Mouse (Mus musculus) adrenal gland, adult 18-20 months (tissue): ENCODE measurements around the gene Aven. TPM values are rescaled to one million over a fixed set of nuclear protein-coding genes. Genes with fewer than 3 reads are reported as not detected.

Experiments
- DNase-seq, 2 experiments: peaks; one replicate each; pipeline ENCODE4 v3.0.0; 2021 to 2022; ENCODE audit warnings: low spot score in 2 of 2
- microRNA-seq, 2 experiments: library from miRNA; unstranded; fragments of <30 nt; microRNA quantifications; one replicate each; pipeline ENCODE4 v1.2.0; 2021; ENCODE audit warnings: borderline number of aligned reads in 2 of 2
- total RNA-seq, 2 experiments: library from RNA; stranded (reverse); gene quantifications; 1 replicate in 1 of 2; 2 replicates in 1 of 2; pipeline ENCODE4 v1.2.3; 2021

The Aven gene
- total RNA-seq, 2 experiments from 2014 or later = 17.9 to 19.6 TPM

DNA sequence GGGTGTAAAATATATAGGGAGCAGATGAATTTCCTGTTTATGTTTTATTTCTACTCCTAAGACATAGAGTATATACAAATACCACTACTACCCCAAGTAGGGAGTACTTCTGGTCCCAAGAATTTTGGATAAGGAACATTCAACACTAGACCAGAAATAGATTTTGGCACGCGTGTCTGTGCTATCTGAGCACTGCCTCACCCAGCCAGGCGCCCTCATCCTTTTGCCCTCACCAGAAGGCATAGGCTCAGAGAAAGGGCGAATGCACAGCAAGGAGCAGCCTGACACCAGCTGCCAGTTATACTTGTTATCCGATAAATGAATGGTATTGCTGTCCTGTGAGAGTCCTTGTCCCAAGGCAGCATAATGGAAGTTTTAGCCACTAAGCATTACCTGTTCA, 144.4 kb downstream of the Aven start:
- no peak for DNase-seq

DNA sequence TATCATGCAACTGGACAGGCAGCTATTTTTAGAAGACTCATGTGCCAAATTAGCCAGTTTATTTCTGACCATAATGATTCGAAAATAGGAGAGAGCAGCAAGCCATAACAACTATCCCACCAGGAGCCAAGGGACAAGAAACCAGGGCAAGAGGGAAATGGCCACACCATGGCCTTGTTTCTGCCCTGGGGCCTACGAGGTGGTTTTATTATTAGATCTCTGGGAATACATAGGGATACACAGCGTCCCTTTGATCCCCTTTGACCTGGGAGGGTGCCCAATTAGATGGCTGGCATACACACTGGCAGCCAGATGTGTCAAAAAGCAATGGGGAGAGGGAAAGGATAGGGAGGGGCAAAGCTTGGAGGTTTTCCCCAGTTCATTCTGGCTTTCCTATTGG, 161.1 kb downstream of the Aven start:
- DNase-seq = no peak

- no peak for DNase-seq
Measured at GRCm38 (mm10) chr2:112656131-112656530, 163.4 kb downstream of the Aven start.

- no peak for DNase-seq
Measured at GRCm38 (mm10) chr2:112669461-112669860, 176.7 kb downstream of the Aven start.

- no peak for DNase-seq
Measured at GRCm38 (mm10) chr2:112676175-112676574, 183.4 kb downstream of the Aven start.

DNA sequence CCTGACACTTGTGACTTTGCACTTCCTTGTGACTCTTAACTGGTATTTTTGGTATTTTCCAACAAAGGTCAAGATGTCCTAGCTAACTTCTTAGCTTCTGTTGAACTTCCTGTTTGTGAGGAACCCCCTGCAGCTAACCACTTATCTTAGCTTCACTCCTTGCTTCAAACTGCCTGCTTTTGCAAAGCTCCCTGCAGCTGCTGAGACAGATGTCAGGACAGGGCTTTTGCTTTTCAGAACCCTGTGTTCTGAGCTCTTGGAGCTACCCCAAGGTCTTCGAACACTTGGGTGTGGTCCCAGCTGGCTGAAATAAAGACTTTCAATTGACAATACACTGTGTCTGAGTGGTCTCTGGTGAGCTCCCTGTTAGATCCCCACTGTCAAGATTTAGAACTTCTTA, 184.0 kb downstream of the Aven start:
- DNase-seq = no peak

GRCm38 (mm10) chr2:112677246-112677645, 184.5 kb downstream of the Aven start:
- DNase-seq = no peak

DNA sequence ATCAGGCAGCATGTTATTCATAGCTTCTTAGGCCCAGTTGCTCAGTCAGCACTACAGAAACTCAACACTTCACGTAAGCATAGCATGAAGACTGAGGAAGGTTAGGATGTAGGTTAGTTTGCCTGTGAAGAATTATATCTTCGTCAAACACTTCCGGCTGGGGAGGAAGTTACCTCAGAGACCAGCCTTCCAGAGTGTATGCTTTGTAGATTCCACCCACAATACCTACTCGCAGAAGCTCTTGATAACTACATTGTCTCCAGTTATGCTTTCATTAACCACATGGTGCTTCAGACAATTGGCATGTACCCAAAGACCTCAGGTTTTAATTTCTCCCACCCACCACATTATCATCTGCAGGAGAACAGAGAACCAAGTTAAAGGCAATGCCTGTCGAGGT, 189.1 kb downstream of the Aven start:
- DNase-seq = no peak

Small RNA genes within 50 kb of the gene (microRNA-seq; reads per million reads assigned to microRNA genes)
- gene Gm44374 = 0 reads per million in 2 experiments

Other genes with a start within 250 kb of the Aven start
- not detected for gene Nutm1, start 233.7 kb upstream of the Aven start, total RNA-seq
- gene Nop10, start 231.0 kb upstream of the Aven start, total RNA-seq = 100 to 1,000 TPM; 109 to 149 TPM
- 10 to 100 TPM; 26.9 to 32.5 TPM for gene Slc12a6, start 227.1 kb upstream of the Aven start, total RNA-seq
- under 1 TPM in 1 of 2 experiments, not detected in 1; 0.38 TPM for gene Gm21985, start 226.7 kb upstream of the Aven start, total RNA-seq
- gene Emc4, start 124.9 kb upstream of the Aven start, total RNA-seq = 10 to 100 TPM; 95.1 to 98.0 TPM
- 10 to 100 TPM; 10.0 to 11.3 TPM for gene Katnbl1, start 113.8 kb upstream of the Aven start, total RNA-seq
- gene Emc7, start 38.0 kb upstream of the Aven start, total RNA-seq = 10 to 100 TPM; 31.2 to 33.8 TPM
- not detected for gene Chrm5, start 12.2 kb upstream of the Aven start, total RNA-seq